Mouse (Mus musculus): ENCODE results near the gene Tnnc2.

DNA sequence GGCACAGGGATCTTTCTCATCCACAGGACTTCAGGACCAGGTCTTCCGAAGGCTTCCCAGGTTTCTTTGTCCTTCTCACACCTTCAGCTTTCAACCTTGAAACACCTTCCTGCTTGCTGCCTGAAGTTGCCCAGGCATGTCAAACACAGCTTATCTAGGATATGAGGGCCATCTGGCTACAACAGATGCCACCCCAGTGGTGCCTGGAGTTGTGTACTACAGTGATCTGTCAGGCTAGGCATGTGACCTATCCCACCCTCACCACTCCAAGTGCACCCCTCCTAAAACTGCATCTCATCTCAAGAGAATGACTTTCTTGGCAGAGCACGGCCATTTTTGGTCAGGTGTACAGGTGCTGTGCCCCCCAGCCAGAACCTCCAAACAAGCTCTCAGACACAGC, 18.3 kb downstream of the Tnnc2 start:
- TF ChIP-seq CTCF (IDR thresholded peaks at IDR 0.05; ENCODE audit: extremely low read depth, insufficient read length, insufficient replicate concordance, low read depth, low read length), result no peak
- no peak for TF ChIP-seq POLR2A (IDR thresholded peaks at IDR 0.05; ENCODE audit: low read depth, low read length)

Measured in small intestine, adult 2 months (tissue).